Mouse (Mus musculus): ENCODE results near the gene Sla2.
"Not testable (repeated sequence)": the region's sequence is repeated elsewhere in the genome, so short reads cannot be mapped to it uniquely, and the experiment has no call there.

Gene Sla2

GRCm38 (mm10) chr2:156901344-156901743 lies 14.4 kb upstream of the Sla2 start:
- no peak for DNase-seq (ENCODE audit: low spot score)

- no peak for DNase-seq (ENCODE audit: low spot score)
These were observed 12.2 kb upstream of the Sla2 start for GRCm38 (mm10) chr2:156899184-156899583.

DNA sequence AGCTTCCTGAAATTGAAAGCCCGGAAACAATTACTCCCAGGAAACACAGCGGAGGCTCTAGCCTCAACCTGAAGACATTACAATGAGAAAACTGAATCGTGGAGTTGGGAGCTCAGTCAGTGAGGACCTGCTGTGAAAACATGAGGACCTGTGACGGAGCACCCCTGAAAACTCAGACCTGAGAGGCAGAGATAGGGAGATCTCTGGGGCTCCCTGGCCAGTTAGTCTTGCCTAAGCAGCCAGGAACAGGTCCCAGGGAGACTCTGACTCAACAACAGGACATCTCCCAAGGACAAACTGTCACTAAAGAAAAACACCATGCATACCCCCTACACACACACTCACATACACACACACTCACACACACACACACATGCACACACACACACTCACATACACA lies 11.4 kb upstream of the Sla2 start:
- DNase-seq (ENCODE audit: low spot score) = no peak

- no peak for DNase-seq (ENCODE audit: low spot score)
These were observed 10.0 kb upstream of the Sla2 start for GRCm38 (mm10) chr2:156897034-156897433.

GRCm38 (mm10) chr2:156896384-156896914 lies 9.5 kb upstream of the Sla2 start:
- no peak for DNase-seq (ENCODE audit: low spot score)

DNA sequence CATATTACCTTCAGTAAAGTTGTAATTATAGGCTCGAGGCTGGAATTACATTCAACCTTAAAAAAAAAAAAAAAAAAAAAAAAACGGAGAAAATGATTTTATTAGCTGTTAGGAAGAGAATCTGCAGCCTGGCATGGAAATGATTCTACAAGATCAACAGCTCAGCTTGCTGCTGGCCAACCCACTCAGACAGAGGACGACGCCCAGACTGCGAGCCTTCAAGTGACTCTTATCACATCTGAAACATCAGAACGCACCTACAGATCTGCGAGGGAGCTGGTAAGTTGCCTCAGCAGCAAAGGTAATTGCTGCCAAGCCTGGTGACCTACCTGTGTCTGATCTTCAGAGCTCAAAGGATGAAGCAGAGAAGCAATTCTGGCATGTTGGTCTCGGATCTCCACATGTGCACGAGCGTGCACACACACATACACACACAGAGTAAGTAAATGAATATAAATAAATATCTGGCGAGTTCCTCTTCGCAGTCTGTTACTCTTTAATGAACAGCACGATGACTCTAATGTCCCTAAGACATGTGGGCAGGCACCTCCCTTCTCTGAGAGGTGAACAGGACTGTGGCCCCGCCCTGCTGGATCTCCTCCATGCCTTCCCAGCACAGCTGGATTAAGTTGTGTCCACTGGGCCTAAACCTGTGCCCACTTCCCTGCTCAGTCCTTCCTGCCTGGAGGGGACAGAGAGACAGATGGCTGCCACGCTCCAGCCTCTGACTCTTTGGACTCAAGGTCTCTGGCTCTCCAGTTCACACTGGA lies 7.7 kb upstream of the Sla2 start:
- no peak for DNase-seq (ENCODE audit: low spot score)

- no peak for DNase-seq (ENCODE audit: low spot score)
These were observed 5.8 kb upstream of the Sla2 start for GRCm38 (mm10) chr2:156892821-156893220.

DNA sequence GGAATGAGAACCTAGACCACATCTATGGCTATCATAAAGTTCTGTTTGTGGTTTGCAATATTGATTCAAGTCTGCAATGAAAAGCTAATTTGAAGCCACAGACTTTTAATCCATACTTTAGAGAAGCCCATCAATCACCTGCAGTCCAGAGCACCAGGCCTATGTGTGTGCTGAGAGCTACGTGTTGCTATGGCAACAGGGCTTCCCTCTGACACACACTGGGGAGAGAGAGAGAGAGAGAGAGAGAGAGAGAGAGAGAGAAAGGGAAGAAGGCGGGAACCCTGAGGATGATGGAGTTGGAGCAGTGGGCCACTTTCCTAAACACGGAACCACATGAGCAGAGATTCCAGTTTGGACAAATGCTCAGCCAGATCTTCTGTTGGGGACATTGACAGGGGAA lies 5.2 kb upstream of the Sla2 start:
- DNase-seq (ENCODE audit: low spot score) = no peak

DNA sequence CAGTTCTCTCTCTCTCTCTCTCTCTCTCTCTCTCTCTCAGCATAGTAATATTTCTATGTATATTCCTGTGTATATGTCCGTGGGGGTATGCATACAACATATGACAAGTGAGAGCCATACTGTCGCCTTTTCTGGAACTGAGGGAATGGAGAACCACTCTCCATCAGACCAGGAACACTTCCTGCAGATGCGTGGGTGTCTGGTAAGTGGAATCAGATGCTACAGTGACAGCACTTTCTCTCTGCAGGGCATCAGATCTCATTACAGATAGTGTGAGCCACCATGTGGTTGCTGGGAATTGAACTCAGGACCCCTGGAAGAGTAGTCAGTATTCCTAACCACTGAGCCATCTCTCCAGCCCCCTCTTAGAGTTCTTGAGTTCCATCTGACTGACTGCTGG lies 1.5 kb upstream of the Sla2 start:
- DNase-seq (ENCODE audit: low spot score) = no peak

GRCm38 (mm10) chr2:156886084-156886631 lies 834 bp downstream of the Sla2 start:
- DNase-seq (ENCODE audit: low spot score) = no peak

DNA sequence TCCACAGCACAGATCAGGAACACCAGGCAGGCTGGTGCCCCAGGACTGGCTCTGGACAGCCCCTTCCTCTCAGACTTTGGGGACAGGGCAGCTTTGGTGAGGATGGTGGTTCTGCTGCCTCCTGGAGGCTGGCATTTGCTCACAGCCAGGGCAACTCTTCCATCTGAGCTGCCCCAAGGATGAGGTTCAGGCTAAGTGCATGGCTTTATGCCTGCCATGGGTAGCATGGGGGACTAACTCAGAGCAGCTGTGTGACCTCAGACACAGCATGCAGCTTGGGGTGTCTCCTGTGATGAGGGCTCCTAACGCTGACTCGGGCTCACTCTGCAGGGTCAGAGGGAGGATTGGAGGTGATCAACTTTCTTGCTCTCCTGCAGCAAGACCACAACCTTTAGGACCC lies 1.3 kb downstream of the Sla2 start:
- DNase-seq (ENCODE audit: low spot score) = not testable (repeated sequence)

DNA sequence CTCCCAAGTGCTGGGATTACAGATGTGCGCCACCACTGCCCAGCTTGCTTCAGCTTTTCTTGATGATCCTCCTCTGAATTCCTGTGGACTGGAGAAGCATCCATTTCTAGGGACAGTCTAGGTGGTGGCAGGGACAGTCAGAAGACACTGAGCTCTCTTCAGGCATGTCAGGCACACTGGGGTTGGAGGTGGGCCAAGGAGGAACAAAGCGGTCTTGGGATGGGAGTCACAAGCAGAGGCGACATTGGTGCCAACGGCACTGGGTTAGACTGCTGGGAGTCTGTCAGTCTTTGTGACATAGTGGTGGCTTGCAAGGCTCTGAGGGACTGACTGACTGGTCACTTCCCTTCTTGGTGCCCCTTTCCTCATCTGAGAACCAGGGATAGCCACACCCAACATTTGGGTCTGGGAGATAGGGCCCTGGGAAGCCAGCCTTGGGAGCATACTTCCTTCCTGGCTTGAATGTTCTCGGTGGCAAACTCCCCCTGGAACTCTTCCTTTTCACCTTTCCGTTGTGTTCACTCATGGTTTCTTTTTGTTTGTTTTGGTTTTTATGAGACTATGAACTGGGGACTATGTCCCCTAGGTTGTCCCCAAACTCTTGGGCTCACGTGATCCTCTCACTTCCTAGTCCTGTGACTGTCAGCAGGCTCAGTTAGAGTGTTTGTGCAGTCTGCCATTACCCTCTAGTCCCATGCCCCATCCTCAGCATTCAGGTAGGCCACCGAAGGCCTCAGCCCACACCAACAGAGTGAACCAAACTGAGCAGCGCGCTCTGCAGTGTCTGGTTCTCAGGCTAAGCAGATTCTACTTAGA lies 2.4 kb downstream of the Sla2 start:
- DNase-seq (ENCODE audit: low spot score) = no peak

- DNase-seq (ENCODE audit: low spot score) = no peak
These were observed 4.5 kb downstream of the Sla2 start for GRCm38 (mm10) chr2:156882431-156883001.

GRCm38 (mm10) chr2:156879541-156879940 lies 7.5 kb downstream of the Sla2 start:
- DNase-seq (ENCODE audit: low spot score) = no peak

DNA sequence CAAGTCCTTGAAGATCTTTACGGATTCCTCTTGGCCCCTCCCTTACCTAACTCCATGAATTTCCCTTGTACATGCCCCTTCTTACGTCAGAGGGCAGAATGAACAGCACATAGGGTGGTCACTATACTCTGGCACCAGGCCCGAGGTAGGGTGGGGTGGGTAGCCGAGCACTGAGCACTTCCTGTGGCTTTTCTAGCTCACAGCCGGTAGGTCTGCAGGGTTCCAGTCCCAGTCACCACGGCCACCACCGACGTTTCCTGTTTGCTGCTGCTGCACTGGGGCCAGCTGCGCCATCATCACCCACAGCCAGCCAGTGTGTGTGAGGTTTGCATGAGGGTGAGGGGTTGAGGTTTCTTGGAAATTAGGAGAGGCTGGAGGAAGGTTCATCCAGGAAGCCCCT lies 9.3 kb downstream of the Sla2 start:
- no peak for DNase-seq (ENCODE audit: low spot score)

DNA sequence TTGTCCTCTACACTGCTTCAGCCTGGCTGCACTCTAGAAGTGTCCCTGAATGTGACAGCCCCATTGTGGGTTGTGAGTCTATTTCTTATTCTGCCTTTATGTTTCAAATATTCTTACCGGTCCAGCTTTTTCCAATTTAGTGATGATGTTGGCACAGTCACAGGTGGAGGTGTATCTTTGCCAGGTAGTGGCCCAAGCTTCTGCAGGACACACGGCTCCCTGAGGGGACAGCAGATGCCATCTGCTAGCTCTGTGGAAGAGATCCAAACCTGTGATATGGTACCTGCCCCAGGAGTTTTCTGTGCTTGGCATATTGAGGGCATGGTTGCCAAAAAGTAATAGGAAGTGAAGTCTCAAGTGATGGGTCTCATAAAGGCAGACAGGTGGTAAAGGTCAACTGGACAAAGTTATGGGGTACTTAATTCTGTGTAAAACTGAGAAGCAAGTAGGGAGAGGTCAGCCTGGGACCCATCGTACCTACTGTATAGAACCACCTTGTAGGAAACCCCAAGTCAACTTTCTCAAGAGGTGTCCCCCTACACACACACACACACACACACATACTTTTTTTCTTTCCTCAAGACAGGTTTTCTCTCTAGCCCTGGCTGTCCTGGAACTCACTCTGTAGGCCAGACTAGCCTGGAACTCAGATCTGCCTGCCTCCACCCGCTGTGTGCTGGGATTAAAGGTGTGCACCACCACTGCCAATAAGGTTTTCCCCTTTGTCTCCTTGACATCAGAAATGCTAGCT lies 12.1 kb downstream of the Sla2 start:
- no peak for DNase-seq (ENCODE audit: low spot score)

DNA sequence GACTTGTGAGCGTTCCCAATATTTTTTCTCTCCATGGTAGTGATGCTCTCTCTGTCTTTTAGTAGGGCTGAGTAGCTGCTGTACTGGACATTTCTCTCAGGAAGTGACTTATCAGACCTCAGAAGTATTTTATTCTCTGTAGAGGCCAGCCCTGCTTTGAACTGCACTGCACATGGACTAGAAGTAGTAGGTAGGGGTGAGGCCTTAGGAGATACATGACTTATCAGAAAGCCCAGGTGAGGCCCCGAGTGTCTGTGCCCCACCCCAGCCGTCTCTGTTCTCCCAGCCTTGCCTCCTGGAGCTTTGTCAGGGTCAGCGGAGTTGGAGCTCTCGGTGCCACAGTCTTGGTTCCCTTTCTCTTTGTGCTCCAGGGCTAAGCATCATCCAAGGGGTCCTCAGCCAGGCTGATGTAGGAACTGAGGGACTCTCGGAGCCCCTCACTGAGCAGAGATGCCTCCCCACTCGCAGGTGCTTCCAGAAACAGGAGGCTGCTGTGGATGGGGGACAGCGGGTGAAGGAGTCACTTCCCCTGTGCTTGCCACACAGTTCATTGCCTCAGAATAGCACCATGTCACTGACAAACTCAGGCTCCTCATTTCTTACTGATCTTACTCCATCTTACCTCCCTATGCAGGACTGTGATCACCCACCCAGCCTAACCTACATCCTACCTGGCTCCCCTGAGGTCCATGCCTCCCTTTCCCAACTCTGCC lies 12.8 kb downstream of the Sla2 start:
- no peak for DNase-seq (ENCODE audit: low spot score)

- DNase-seq (ENCODE audit: low spot score) = peak; percentile 29
These were observed 13.4 kb downstream of the Sla2 start for GRCm38 (mm10) chr2:156873629-156874028.

DNA sequence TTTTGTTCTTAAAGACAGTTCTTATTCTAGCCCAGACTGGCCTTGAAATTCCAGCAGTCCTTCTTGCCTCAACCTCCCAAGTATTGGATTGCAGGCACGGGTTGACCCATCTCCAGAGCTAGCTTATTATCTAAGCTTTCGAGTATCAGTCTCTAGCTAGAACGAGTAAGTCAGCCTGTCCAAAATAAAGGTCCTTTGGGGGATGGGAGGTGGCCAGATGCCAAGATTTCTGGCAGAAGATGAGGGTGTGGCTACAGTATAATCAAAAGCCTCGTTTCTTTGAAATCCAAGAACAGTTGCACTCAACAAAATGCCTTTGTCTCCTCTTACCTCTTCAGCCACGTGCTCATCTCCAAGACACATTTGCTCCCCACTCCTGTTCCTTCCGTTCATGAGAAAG lies 16.5 kb downstream of the Sla2 start:
- no peak for DNase-seq (ENCODE audit: low spot score)

DNA sequence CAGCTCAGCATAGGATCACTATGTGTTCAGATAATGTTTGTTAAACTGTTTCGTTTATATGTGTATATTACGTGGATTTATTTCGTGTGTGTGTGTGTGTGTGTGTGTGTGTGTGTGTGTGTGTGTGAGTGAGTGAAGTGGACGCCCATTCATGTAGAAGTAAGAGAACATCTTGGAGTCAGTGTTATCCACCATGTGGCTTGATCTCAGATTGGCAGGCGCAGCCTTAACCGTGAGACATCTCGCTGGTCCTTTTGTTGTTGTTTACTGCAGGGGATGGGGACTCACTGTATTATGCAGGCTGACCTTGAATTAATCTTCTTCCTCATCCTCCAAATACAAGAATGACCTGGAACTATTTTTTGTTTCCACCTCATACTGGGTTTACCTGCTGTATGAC lies 17.4 kb downstream of the Sla2 start:
- no peak for DNase-seq (ENCODE audit: low spot score)

DNA sequence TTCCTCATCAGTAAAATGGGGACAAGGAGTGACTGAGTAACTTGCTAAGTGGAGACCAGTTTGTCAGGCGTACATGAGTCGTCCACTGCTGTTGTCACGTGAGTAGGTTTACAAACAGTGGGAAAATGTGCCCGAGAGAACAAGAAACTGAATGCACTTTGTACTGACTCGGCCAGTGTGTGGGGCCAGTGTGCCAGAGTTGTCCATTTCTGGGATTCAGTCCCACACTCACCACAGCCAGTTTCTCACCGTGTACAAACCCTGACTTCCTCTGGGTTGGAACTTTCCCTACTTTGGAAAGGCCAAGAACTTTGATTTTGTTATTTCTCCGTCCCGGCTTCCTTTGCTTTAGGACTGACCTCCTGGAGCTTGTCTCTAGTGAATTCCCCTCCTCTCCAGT lies 18.0 kb downstream of the Sla2 start:
- DNase-seq (ENCODE audit: low spot score) = no peak

Measured in urinary bladder, postnatal 25 days (tissue).